Mouse (Mus musculus) MEL (cell line): ENCODE results near the gene Pkmyt1. TPM values are rescaled to one million over a fixed set of nuclear protein-coding genes. Genes with fewer than 3 reads are reported as not detected.

Source experiments
- DNase-seq: peaks from one replicate; pipeline ENCODE4 v3.0.0; 2011; ENCODE audit warnings: low read depth, low spot score
- H3K27ac ChIP-seq: 2 replicates; pipeline ENCODE4 v1.5.1; 2012; ENCODE audit warnings: low read depth, mild to moderate bottlenecking, control low read depth, low read length, moderate library complexity; ENCODE audit not compliant: control insufficient read depth
- H3K27me3 ChIP-seq, 2 experiments: fragments of 150-350 bp in 1 of 2; sonication (generic) in 1 of 2; 2 replicates each; pipeline ENCODE4 v1.6.1; 2012; ENCODE audit warnings: low read length in 2 of 2, mild to moderate bottlenecking in 2 of 2, improper control_type of control experiment in 1 of 2, moderate library complexity in 1 of 2; ENCODE audit not compliant: insufficient read depth in 2 of 2, control insufficient read depth in 1 of 2
- H3K36me3 ChIP-seq, 2 experiments: 2 replicates each; pipeline ENCODE4 v1.6.1; 2012 to 2014; ENCODE audit warnings: low read length in 2 of 2, improper control_type of control experiment in 1 of 2, inconsistent platforms in 1 of 2, mild to moderate bottlenecking in 1 of 2; ENCODE audit not compliant: insufficient read depth in 2 of 2, control insufficient read depth in 1 of 2
- H3K4me1 ChIP-seq, 2 experiments: fragments of 150-350 bp in 1 of 2; sonication (generic) in 1 of 2; 2 replicates each; pipeline ENCODE4 v1.6.1; 2012; ENCODE audit warnings: low read length in 2 of 2, improper control_type of control experiment in 1 of 2, mild to moderate bottlenecking in 1 of 2; ENCODE audit not compliant: insufficient read depth in 2 of 2, control insufficient read depth in 1 of 2
- H3K4me3 ChIP-seq, 2 experiments: fragments of 150-350 bp in 1 of 2; sonication (generic) in 1 of 2; 2 replicates each; pipeline ENCODE4 v1.5.1; 2012; ENCODE audit warnings: low read depth in 2 of 2, low read length in 2 of 2, mild to moderate bottlenecking in 2 of 2, moderate library complexity in 2 of 2, control low read depth in 1 of 2, improper control_type of control experiment in 1 of 2; ENCODE audit not compliant: control insufficient read depth in 1 of 2, insufficient read depth in 1 of 2
- H3K79me2 ChIP-seq: 2 replicates; pipeline ENCODE4 v1.6.1; 2012; ENCODE audit warnings: mild to moderate bottlenecking, low read length, moderate library complexity; ENCODE audit not compliant: control insufficient read depth, poor library complexity, insufficient read depth
- H3K9ac ChIP-seq: 2 replicates; pipeline ENCODE4 v1.6.1; 2012; ENCODE audit warnings: low read depth, mild to moderate bottlenecking, control low read depth, low read length, moderate library complexity; ENCODE audit not compliant: control insufficient read depth, poor library complexity, severe bottlenecking
- H3K9me3 ChIP-seq: fragments of 150-350 bp; sonication (generic); replicated peaks from 2 replicates; pipeline ENCODE4 v1.6.1; 2012; ENCODE audit warnings: mild to moderate bottlenecking, low read length, improper control_type of control experiment, moderate library complexity; ENCODE audit not compliant: insufficient read depth
- E2F4 ChIP-seq: IDR thresholded peaks from 2 replicates; pipeline ENCODE4 v1.6.1; 2011; ENCODE audit warnings: low read depth, low read length, improper control_type of control experiment, borderline replicate concordance
- ELF1 ChIP-seq: IDR thresholded peaks from 2 replicates; pipeline ENCODE4 v1.6.1; 2014; ENCODE audit warnings: low read depth, mild to moderate bottlenecking, inconsistent platforms, low read length, improper control_type of control experiment, moderate library complexity
- MAZ ChIP-seq: IDR thresholded peaks from 2 replicates; pipeline ENCODE4 v1.6.1; 2012; ENCODE audit warnings: low read depth, mild to moderate bottlenecking, inconsistent platforms, low read length, improper control_type of control experiment
- NRF1 ChIP-seq: IDR thresholded peaks from 2 replicates; pipeline ENCODE4 v1.6.1; 2014; ENCODE audit warnings: low read depth, mild to moderate bottlenecking, inconsistent platforms, low read length, improper control_type of control experiment, moderate library complexity; ENCODE audit not compliant: poor library complexity, insufficient read depth, severe bottlenecking
- POLR2A ChIP-seq, 2 experiments: IDR thresholded peaks; 2 replicates each; pipeline ENCODE4 v1.6.1; 2011 to 2012; ENCODE audit warnings: low read length in 2 of 2, mild to moderate bottlenecking in 2 of 2, control low read depth in 1 of 2, improper control_type of control experiment in 1 of 2, low read depth in 1 of 2, moderate library complexity in 1 of 2; ENCODE audit not compliant: control insufficient read depth in 1 of 2, insufficient read depth in 1 of 2, poor library complexity in 1 of 2
- POLR2AphosphoS5 ChIP-seq: IDR thresholded peaks from 2 replicates; pipeline ENCODE4 v1.6.1; 2012; ENCODE audit warnings: low read depth, borderline replicate concordance, mild to moderate bottlenecking, inconsistent platforms, low read length, moderate library complexity, mixed read lengths
- TAL1 ChIP-seq: IDR thresholded peaks from 2 replicates; pipeline ENCODE4 v1.6.1; 2012; ENCODE audit warnings: mild to moderate bottlenecking, inconsistent platforms, low read length, moderate library complexity, mixed read lengths
- TBP ChIP-seq: IDR thresholded peaks from 2 replicates; pipeline ENCODE4 v1.8.0; 2011; ENCODE audit warnings: low read depth, low read length, improper control_type of control experiment
- USF2 ChIP-seq, 2 experiments: IDR thresholded peaks; 2 replicates each; pipeline ENCODE4 v1.6.1; 2011 to 2012; ENCODE audit warnings: improper control_type of control experiment in 2 of 2, low read length in 2 of 2, borderline replicate concordance in 1 of 2, inconsistent platforms in 1 of 2, low read depth in 1 of 2, mild to moderate bottlenecking in 1 of 2; ENCODE audit not compliant: insufficient read depth in 1 of 2
- ZKSCAN1 ChIP-seq: IDR thresholded peaks from 2 replicates; pipeline ENCODE4 v1.6.1; 2012; ENCODE audit warnings: low read depth, mild to moderate bottlenecking, inconsistent platforms, low read length, improper control_type of control experiment, moderate library complexity
- polyA plus RNA-seq, 2 experiments: library from polyadenylated mRNA; stranded (reverse) in 1 of 2; unstranded in 1 of 2; fragments of >175 nt in 1 of 2; fragments of >200 nt in 1 of 2; gene quantifications; 2 replicates each; pipeline versions ENCODE4 v1.2.1 to v1.2.4; 2012; ENCODE audit warnings: low replicate concordance in 2 of 2, low read depth in 1 of 2; ENCODE audit not compliant: insufficient read length in 2 of 2, insufficient read depth in 1 of 2, missing spikeins in 1 of 2
- total RNA-seq: library from RNA; depleted of rRNA; stranded (reverse); fragments of 300-350 nt; gene quantifications from 2 replicates; pipeline ENCODE4 v1.2.3, GENCODE M21; 2012

The Pkmyt1 gene
- total and polyA plus RNA-seq, 3 experiments = 16.6 to 49.8 TPM; not detected in 1

DNA sequence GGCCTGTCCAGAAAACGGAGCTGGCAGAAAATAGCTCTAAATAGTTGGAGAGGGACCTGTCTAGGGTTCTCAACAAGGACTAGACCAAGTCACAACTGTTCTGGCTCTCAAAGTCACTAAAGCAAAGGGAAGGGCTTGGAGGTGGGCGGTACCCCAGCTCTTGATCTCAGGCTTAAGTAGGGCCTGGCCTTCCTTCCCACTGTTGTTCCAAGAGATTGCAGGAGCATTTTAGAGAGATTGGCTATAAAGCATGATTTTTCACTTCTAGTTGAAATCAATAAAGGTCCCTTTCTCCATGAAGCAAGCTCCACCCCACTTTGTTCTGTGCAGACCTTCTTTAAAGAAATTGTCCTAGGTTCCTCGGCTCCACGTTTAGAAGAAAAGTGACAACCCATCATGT is 659 bp upstream of the Pkmyt1 start:
- Histone ChIP-seq H3K36me3 (peaks cover 0 to 16% of the 10 kb centered on the region in 2 experiments; a peak in 2 of 4 replicates), H3K9ac (peak overlapping the region; percentile 85), H3K4me1 (peaks cover 2 to 21% of the 10 kb centered on the region in 2 experiments; a peak in 3 of 4 replicates), H3K27me3 (no peaks in the 10 kb centered on the region), H3K4me3 (peak overlapping the region; percentile 60 to 65), H3K9me3 (no peaks in the 10 kb centered on the region), H3K79me2 (peaks cover 8% of the 10 kb centered on the region), H3K27ac (peak overlapping the region; percentile 77)
- DNase-seq = peak; percentile 75
- TF ChIP-seq E2F4 (peak; percentile 38; the same call in 1 of the 2 replicates), NRF1 (no peak), TBP (no peak), ELF1 (0 out of 2 replicates have a peak, but pooled peaks have one; percentile 4), ZKSCAN1 (no peak), POLR2AphosphoS5 (no peak)

DNA sequence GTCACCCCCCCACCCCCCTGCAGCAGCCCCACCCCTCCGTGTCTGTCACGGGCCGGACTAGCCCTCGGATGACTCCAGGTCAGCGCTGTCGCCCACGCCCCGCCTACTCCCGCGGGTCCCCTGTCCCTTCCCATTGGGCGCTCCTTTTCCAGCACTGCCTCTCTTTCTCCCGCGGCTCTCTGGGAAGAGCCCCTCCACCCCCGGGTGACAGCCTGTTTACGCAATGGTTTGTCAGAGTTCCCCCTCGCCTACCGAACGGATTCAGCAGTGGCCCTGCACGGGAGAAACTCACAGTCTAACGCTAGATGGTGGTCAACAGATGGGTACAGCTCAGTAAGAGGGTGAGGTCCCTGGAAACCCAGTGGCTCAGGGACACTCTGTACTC is 614 bp downstream of the Pkmyt1 start:
- no peak for TF ChIP-seq TAL1
- TF ChIP-seq POLR2A (IDR thresholded peaks at IDR 0.05; ENCODE audit: control insufficient read depth in 1 of 2, insufficient read depth in 1 of 2, low read depth in 1 of 2, low read length in 2 of 2, poor library complexity in 1 of 2) = 0 out of 4 replicates have a peak, but pooled peaks of 1 of the 2 experiments have one; percentile 10
- no peak for TF ChIP-seq USF2 (IDR thresholded peaks at IDR 0.05; ENCODE audit: borderline replicate concordance in 1 of 2, insufficient read depth in 1 of 2, low read depth in 1 of 2, low read length in 2 of 2)
- TF ChIP-seq MAZ = peak; percentile 54; the same call in 1 of the 2 replicates
- peaks cover 0 to 16% of the 10 kb centered on the region in 2 experiments; a peak in 2 of 4 replicates for H3K36me3 ChIP-seq
- H3K27ac ChIP-seq = peak overlapping the region; percentile 14; the same call in 1 of the 2 replicates
- H3K4me1 ChIP-seq = peaks cover 2 to 21% of the 10 kb centered on the region in 2 experiments; a peak in 3 of 4 replicates
- peak overlapping the region; percentile 75 to 90 for H3K4me3 ChIP-seq
- H3K9ac ChIP-seq = peak overlapping the region; percentile 99
- DNase-seq = peak; percentile 78
- no peaks in the 10 kb centered on the region for H3K27me3 ChIP-seq
- H3K9me3 ChIP-seq = no peaks in the 10 kb centered on the region
- peaks cover 8% of the 10 kb centered on the region for H3K79me2 ChIP-seq

DNA sequence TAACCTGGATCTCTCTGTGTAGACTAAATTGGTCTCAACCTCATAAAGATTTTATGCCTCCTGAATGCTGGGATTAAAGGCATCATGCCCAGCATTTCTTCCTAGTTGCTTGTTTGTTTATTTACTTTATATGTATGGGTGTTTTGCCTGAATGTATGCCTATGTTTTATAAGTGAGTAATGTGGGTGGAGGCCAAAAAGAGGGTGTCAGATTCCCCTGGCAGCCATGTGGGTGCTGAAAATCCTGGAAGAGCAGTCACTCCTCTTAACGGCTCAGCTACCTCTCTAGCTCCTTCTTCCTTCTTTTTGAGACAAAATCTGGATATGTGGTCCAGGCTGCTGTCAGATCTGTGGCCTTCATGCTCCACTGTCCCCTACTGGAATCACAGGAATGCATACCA is 4.3 kb downstream of the Pkmyt1 start:
- peaks cover 0 to 13% of the 10 kb centered on the region in 2 experiments; a peak in 3 of 4 replicates for H3K36me3 ChIP-seq

More for the DNA sequence above, 4.3 kb downstream of the Pkmyt1 start:
- H3K79me2 ChIP-seq = peaks cover 8% of the 10 kb centered on the region
- no peaks in the 10 kb centered on the region for H3K27me3 ChIP-seq
- H3K27ac ChIP-seq = no peak overlapping the region
- DNase-seq = no peak
- peaks cover 2 to 17% of the 10 kb centered on the region in 2 experiments; a peak in 3 of 4 replicates for H3K4me1 ChIP-seq
- no peak overlapping the region for H3K4me3 ChIP-seq
- H3K9ac ChIP-seq = no peak overlapping the region
- no peaks in the 10 kb centered on the region for H3K9me3 ChIP-seq
- TF ChIP-seq USF2 (IDR thresholded peaks at IDR 0.05; ENCODE audit: borderline replicate concordance in 1 of 2, insufficient read depth in 1 of 2, low read depth in 1 of 2, low read length in 2 of 2) = no peak
